Mouse (Mus musculus) E14TG2a.4 (cell line): ENCODE measurements around the gene Eps8.

Source experiments
- CTCF ChIP-seq: conservative IDR thresholded peaks from 2 replicates; pipeline ENCODE4 v1.5.1; 2014; ENCODE audit warnings: low read length
- NANOG ChIP-seq: IDR thresholded peaks from 2 replicates; pipeline ENCODE4 v1.6.1; 2014; ENCODE audit warnings: borderline replicate concordance, low read length, mixed read lengths
- POU5F1 ChIP-seq: IDR thresholded peaks from 2 replicates; pipeline ENCODE4 v1.6.1; 2014; ENCODE audit warnings: low read length, borderline replicate concordance

- TF ChIP-seq CTCF (no peak), POU5F1 (no peak), NANOG (no peak)
These were observed 187.0 kb downstream of the Eps8 start for GRCm38 (mm10) chr6:137467696-137468095.
